Mouse (Mus musculus): ENCODE measurements around the gene Sec14l5.

Sec14l5 gene

GRCm38 (mm10) chr16:5147037-5147385 is at the start of gene Sec14l5:
Gene Sec14l5, plus strand, starts transcription at chr16:5147109.
- DNase-seq (ENCODE audit: low spot score in 2 of 2), result no peak

GRCm38 (mm10) chr16:5101000-5101399 is 45.9 kb upstream of the Sec14l5 start:
- DNase-seq (ENCODE audit: low spot score in 2 of 2), result no peak

GRCm38 (mm10) chr16:5109877-5110276 is 37.0 kb upstream of the Sec14l5 start:
- DNase-seq (ENCODE audit: low spot score in 2 of 2), result no peak

GRCm38 (mm10) chr16:5111021-5111420 is 35.9 kb upstream of the Sec14l5 start:
- no peak for DNase-seq (ENCODE audit: low spot score in 2 of 2)

GRCm38 (mm10) chr16:5113002-5113550 is 33.8 kb upstream of the Sec14l5 start:
- no peak for DNase-seq (ENCODE audit: low spot score in 2 of 2)

DNA sequence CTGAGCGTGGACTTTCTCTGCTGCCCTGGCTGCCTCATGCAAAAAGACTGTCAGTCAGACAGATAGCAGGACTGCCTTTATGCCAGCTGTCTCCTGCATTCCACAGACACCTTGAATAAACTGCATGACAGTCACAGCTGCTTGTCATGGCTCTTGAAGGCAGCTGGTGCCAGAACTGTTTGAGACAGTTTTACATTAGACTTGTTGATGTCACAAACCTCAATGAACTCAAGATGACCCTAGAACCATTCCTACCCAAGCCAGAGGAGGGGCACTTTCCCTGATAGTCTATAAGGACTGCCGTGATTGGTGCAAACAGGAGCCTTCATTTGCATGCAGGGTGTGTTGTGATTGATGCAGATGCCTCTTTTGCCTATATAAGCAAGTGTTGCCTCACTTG is 33.3 kb upstream of the Sec14l5 start:
- DNase-seq (ENCODE audit: low spot score in 2 of 2), result no peak

DNA sequence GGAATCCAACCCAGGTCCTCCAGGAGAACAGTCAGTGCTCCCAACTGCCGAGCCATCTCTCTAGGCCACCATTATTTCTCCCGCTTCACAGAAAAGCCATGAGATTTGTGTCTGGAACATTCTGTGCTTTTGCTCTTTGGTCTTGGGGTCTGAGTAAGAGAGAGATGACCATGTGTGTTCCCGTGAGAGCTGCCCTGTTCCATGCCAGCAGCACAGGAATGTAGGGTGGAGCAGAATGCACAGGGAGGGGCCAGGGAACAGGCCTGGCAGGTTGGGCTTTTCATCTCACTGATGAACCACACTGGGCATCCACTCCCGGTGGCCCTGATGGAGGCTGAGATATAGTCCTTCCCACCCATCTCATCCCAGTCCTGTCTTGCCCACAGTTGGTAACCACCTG is 27.5 kb upstream of the Sec14l5 start:
- DNase-seq (ENCODE audit: low spot score in 2 of 2), result no peak

DNA sequence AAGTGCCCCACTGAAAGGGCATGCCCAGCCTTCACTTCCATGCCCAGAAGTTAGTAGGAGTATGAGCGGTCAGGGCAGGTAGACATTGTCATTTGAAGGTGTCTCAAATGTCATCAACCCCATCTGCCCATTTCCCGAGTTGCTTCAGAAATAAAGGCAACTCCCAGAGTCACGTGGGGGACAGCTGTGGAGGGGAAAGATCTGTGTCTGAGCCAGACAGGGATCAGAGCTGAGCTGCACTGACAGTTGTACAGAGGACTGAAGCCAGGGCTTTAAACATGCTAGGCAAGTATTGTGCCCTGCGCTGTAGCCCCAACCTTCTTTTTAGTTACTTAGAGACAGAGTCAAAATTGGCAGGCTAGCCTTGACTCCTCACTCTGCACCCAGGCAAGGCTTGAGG is 27.1 kb upstream of the Sec14l5 start:
- DNase-seq (ENCODE audit: low spot score in 2 of 2), result no peak

- DNase-seq (ENCODE audit: low spot score in 2 of 2), result no peak
Measured at GRCm38 (mm10) chr16:5123476-5123875, 23.4 kb upstream of the Sec14l5 start.

- no peak for DNase-seq (ENCODE audit: low spot score in 2 of 2)
Measured at GRCm38 (mm10) chr16:5130196-5130595, 16.7 kb upstream of the Sec14l5 start.

DNA sequence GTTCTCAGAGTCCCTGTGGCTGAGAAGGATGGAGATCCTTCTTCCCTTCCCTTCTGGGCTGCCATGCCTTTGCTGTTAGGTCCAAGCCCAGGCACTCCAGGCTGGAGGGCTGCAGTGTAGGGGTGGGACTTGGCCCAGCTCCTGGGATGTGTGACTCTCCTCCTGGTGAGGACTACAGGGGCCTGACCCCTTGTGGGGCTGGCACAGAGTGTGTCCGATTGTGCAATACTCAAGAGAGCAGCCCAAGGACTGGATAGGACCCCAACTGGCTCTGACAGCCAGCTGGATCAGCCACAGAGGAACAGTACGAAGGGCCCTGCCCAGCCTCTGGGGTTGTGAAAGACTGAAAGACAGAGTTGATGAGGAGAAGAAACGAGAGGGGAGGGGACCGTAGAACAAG is 16.1 kb upstream of the Sec14l5 start:
- DNase-seq (ENCODE audit: low spot score in 2 of 2), result no peak

DNA sequence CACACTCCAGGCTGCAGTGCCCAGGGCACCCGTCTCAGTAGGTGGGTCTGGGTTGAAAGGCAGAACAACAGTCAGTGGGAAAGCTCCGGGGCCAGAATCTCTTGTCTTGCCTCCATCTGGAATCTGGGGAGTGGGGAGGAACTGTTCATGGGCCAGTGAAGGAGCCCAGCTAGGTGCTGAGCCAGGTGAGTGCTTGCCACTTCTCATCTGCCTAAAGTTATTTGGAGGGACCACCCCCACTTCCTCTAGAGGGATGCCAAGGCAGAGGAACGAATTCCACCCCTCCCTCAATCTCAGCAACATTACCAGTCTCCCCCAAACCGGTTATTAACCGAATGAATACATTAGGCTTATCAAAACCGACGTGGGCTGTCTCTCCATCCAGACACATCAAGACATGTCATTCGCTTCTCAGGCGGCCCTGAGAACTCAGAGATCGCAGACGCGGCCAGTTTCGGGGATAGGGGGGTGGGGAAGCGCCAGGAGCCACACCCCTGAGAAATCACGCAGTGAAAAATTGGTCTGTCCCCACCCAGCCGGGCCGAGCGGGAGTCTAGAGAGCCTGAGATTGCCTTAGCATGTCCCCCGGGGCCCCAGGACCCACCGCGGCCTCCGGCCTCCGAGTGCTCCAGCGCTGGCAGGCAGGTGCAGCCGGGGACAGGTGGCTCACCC is 15.5 kb upstream of the Sec14l5 start:
- no peak for DNase-seq (ENCODE audit: low spot score in 2 of 2)

DNA sequence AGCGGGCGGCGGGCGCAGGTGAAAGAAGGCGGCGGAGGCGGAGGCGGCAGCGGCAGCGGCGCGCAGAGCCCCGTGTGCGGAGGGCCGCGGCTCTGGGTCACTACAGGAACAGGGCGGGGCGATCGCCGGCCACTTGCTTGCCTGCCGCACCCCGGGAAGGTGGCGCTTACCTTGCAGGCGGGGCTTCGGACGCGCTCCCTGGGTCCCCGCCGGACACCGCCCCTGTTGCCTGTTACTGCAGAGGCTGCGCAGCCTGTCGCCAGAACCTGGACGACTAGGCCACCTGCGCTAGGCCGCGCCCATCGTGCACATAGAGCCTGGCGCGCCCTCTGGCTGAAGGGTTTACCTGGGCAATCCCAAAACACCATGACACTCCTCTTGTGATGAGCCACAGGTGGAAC is 14.5 kb upstream of the Sec14l5 start, which contains the start of gene Ppl:
TSS of gene Ppl (minus strand) at position 21 of the 401 bp plus-strand sequence.
- no peak for DNase-seq (ENCODE audit: low spot score in 2 of 2)

GRCm38 (mm10) chr16:5134623-5135330 is 12.1 kb upstream of the Sec14l5 start:
- no peak for DNase-seq (ENCODE audit: low spot score in 2 of 2)

DNA sequence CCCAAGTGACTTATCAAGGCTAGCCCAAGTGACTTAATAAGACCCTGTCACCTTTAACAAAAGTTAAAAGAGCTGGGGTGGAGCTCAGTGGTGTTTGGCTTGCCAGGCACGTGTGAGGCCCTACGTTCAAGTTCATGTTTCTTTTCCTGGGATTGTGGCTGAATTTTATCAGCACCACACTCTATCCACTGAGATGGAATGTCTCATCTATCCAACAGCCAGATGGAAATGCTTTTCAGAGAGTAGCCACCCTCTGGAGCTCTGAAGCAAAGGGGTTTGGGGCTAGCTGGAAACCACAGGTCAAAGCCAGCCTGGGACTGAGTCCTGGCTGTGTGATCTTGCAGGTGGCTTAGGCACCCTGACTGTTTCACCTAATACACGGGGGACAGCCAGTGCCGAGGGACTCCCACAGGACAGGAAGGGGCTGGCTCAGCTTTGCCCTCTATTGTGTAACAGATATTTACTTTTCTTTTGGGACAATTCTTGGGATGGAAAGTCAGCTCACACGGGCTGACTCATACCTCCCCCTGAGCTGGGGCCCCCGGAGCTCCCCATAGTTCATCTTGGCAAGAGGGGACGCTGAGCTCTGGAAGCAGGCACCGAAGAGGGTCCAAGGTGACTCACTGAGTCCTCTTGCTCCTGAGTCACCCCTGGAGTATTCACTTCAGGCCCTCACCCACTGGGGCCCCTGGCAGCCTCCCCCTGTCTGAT is 11.2 kb upstream of the Sec14l5 start:
- no peak for DNase-seq (ENCODE audit: low spot score in 2 of 2)

- no peak for DNase-seq (ENCODE audit: low spot score in 2 of 2)
Measured at GRCm38 (mm10) chr16:5136505-5136904, 10.4 kb upstream of the Sec14l5 start.

DNA sequence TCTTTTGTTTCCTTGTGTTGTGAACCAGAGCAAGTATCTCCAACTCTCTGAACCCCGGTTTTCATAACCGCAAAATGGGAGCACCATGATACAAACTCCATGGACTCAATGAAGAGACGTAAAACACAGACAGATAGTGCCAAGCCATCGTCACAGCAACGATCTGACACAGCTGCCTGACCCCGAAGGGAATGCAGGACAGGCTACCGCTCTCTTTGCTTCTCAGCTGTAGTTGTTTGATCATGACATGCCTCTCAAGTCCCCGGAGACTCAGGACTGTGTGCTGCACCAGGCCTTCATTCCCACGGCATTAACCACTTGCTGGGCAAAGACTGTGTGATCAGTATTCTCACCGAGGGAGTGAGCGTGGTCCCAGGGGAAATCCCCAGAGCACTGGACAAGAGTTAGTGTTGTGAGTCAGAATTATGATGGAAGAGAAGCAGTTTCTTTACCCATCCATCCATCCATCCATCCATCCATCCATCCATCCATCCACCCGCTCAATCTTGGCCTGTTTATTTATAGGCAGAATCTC is 9.8 kb upstream of the Sec14l5 start:
- DNase-seq (ENCODE audit: low spot score in 2 of 2), result no peak

GRCm38 (mm10) chr16:5139741-5140140 is 7.2 kb upstream of the Sec14l5 start:
- DNase-seq (ENCODE audit: low spot score in 2 of 2), result no peak

GRCm38 (mm10) chr16:5145570-5145969 is 1.3 kb upstream of the Sec14l5 start:
- DNase-seq (ENCODE audit: low spot score in 2 of 2), result peak; percentile 33 to 64

- peak in 1 of 2 experiments; percentile 26 for DNase-seq (ENCODE audit: low spot score in 2 of 2)
Measured at GRCm38 (mm10) chr16:5146367-5147036, 407 bp upstream of the Sec14l5 start.

DNA sequence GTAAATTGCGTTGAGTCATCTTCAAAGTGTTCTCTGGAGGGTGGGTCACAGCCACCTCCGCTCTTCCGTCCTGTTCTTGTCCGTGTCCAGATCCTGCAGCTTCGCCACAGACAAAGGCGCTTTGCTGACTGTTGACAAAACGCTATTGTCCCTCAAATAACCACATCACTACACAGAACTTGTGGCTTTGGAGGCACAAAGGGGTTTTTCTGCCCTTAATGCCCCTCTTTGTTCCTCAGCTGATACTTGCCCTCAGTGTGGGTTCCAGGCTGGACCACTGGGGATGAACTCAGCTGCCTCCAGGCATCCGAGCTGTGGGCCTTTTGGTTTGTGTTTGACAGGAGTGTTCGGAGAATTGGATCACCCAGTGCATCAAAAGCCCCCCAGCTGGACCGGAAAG is 3.6 kb downstream of the Sec14l5 start:
- DNase-seq (ENCODE audit: low spot score in 2 of 2), result no peak

All from frontal cortex, postnatal 10 days (tissue).